Mouse (Mus musculus) ES-E14 (cell line): ENCODE measurements at regions not wholly inside any gene's neighbourhood (a gene's known extent, or its start where the extent isn't known, plus 50 kb on each side); places are given as distances from the start of the nearest gene placed in this dataset.

Experiments used
- DNase-seq: peaks from one replicate; pipeline ENCODE4 v3.0.0-alpha.2; 2013; ENCODE audit warnings: low read depth, low spot score
- H3K27ac ChIP-seq: 2 replicates; pipeline ENCODE4 v1.5.1; 2012; ENCODE audit warnings: low read depth, mild to moderate bottlenecking, low read length, moderate library complexity, mixed read lengths; ENCODE audit not compliant: poor library complexity, insufficient read depth, severe bottlenecking
- H3K36me3 ChIP-seq: 2 replicates; pipeline ENCODE4 v1.6.1; 2012; ENCODE audit warnings: mild to moderate bottlenecking, low read length, moderate library complexity, mixed read lengths; ENCODE audit not compliant: control insufficient read depth, poor library complexity, insufficient read depth, severe bottlenecking
- H3K4me1 ChIP-seq, 2 experiments: fragments of 150-350 bp in 1 of 2; sonication (generic) in 1 of 2; 2 replicates each; pipeline ENCODE4 v1.6.1; 2012; ENCODE audit warnings: low read length in 2 of 2, mild to moderate bottlenecking in 1 of 2, mixed read lengths in 1 of 2; ENCODE audit not compliant: control insufficient read depth in 2 of 2, insufficient read depth in 2 of 2, poor library complexity in 1 of 2
- H3K4me3 ChIP-seq, 2 experiments: fragments of 150-350 bp in 1 of 2; sonication (generic) in 1 of 2; 2 replicates each; pipeline ENCODE4 v1.5.1; 2012; ENCODE audit warnings: low read length in 2 of 2, low read depth in 1 of 2, mild to moderate bottlenecking in 1 of 2, mixed read lengths in 1 of 2; ENCODE audit not compliant: insufficient read depth in 1 of 2, poor library complexity in 1 of 2, severe bottlenecking in 1 of 2
- H3K9ac ChIP-seq: 2 replicates; pipeline ENCODE4 v1.6.1; 2012; ENCODE audit warnings: low read depth, mild to moderate bottlenecking, low read length, mixed read lengths; ENCODE audit not compliant: poor library complexity, insufficient read depth, severe bottlenecking
- H3K9me3 ChIP-seq: fragments of 150-350 bp; sonication (generic); 2 replicates; pipeline ENCODE4 v1.6.1; 2012; ENCODE audit warnings: low read depth, mild to moderate bottlenecking, low read length; ENCODE audit not compliant: control insufficient read depth, insufficient read depth
- CHD2 ChIP-seq: IDR thresholded peaks from 2 replicates; pipeline ENCODE4 v1.6.1; 2014; ENCODE audit warnings: mild to moderate bottlenecking, low read depth, low read length, inconsistent platforms
- HCFC1 ChIP-seq: IDR thresholded peaks from 2 replicates; pipeline ENCODE4 v1.6.1; 2012; ENCODE audit warnings: low read length, inconsistent platforms, borderline replicate concordance; ENCODE audit not compliant: insufficient read depth
- MAFK ChIP-seq: IDR thresholded peaks from 2 replicates; pipeline ENCODE4 v1.6.1; 2014; ENCODE audit warnings: mild to moderate bottlenecking, low read depth, low read length, inconsistent platforms; ENCODE audit not compliant: insufficient read depth
- ZC3H11A ChIP-seq: IDR thresholded peaks from 2 replicates; pipeline ENCODE4 v1.6.1; 2012; ENCODE audit warnings: low read depth, mild to moderate bottlenecking, inconsistent platforms, low read length, borderline replicate concordance
- ZNF384 ChIP-seq: IDR thresholded peaks from 2 replicates; pipeline ENCODE4 v1.6.1; 2012; ENCODE audit warnings: low read depth, low read length, inconsistent platforms
- in situ Hi-C, 2 experiments: fragments of 600-800 bp; cut with MboI; formaldehyde crosslinking; loops; one replicate each; pipeline ENCODE4 v1.15.1; 2025; ENCODE audit warnings: low sequenced_read_pairs in 2 of 2, inconsistent platforms in 1 of 2; ENCODE audit not compliant: unreplicated experiment in 2 of 2

GRCm38 (mm10) chr8:35907998-35908397, 142.4 kb downstream of the Gm19410 start:
- in situ Hi-C loops = no loop called here
- H3K9me3 ChIP-seq = no peaks in the 10 kb centered on the region
- H3K36me3 ChIP-seq = no peaks in the 10 kb centered on the region
- no peak for TF ChIP-seq ZNF384
- TF ChIP-seq ZC3H11A = no peak
- TF ChIP-seq HCFC1 = no peak
- TF ChIP-seq MAFK = no peak
- no peak for TF ChIP-seq CHD2
- no peak overlapping the region for H3K4me3 ChIP-seq
- no peaks in the 10 kb centered on the region for H3K4me1 ChIP-seq
- DNase-seq = no peak
- H3K9ac ChIP-seq = no peak overlapping the region
- H3K27ac ChIP-seq = no peak overlapping the region

- Histone ChIP-seq H3K36me3 (no peaks in the 10 kb centered on the region), H3K27ac (no peak overlapping the region), H3K4me1 (no peaks in the 10 kb centered on the region), H3K4me3 (no peak overlapping the region), H3K9me3 (no peaks in the 10 kb centered on the region), H3K9ac (no peak overlapping the region)
- in situ Hi-C loops = no loop called here
- DNase-seq = no peak
- no peak for TF ChIP-seq MAFK
- no peak for TF ChIP-seq ZC3H11A
- TF ChIP-seq ZNF384 = no peak
- no peak for TF ChIP-seq HCFC1
- TF ChIP-seq CHD2 = no peak
These were observed 146.7 kb downstream of the Gm19410 start for GRCm38 (mm10) chr8:35912264-35912663.

GRCm38 (mm10) chr8:35915878-35916518, 150.4 kb downstream of the Gm19410 start:
- H3K36me3 ChIP-seq = no peaks in the 10 kb centered on the region
- DNase-seq = no peak
- no peak overlapping the region for H3K4me3 ChIP-seq

GRCm38 (mm10) chr8:35917573-35917972, 152.0 kb downstream of the Gm19410 start:
- in situ Hi-C loops = no loop called here
- no peaks in the 10 kb centered on the region for H3K9me3 ChIP-seq
- H3K4me3 ChIP-seq = no peak overlapping the region
- H3K36me3 ChIP-seq = no peaks in the 10 kb centered on the region
- no peak overlapping the region for H3K27ac ChIP-seq
- TF ChIP-seq ZC3H11A (no peak), MAFK (no peak), ZNF384 (no peak), HCFC1 (no peak), CHD2 (no peak)
- DNase-seq = no peak
- no peaks in the 10 kb centered on the region for H3K4me1 ChIP-seq
- H3K9ac ChIP-seq = no peak overlapping the region

More at GRCm38 (mm10) chr8:35915878-35916518, 150.4 kb downstream of the Gm19410 start:
- Histone ChIP-seq H3K9me3 (no peaks in the 10 kb centered on the region), H3K4me1 (no peaks in the 10 kb centered on the region), H3K27ac (no peak overlapping the region), H3K9ac (no peak overlapping the region)
- TF ChIP-seq CHD2 = no peak
- no peak for TF ChIP-seq ZC3H11A
- no peak for TF ChIP-seq MAFK
- no peak for TF ChIP-seq ZNF384
- TF ChIP-seq HCFC1 = no peak
- in situ Hi-C loops = no loop called here

- TF ChIP-seq ZNF384 = no peak
- no peak for TF ChIP-seq HCFC1
- no peak for TF ChIP-seq MAFK
- no peak for TF ChIP-seq ZC3H11A
- TF ChIP-seq CHD2 = no peak
- DNase-seq = no peak
These were observed 153.9 kb downstream of the Gm19410 start for GRCm38 (mm10) chr8:35919451-35919850.

More at GRCm38 (mm10) chr8:35919451-35919850, 153.9 kb downstream of the Gm19410 start:
- no peaks in the 10 kb centered on the region for H3K4me1 ChIP-seq
- H3K4me3 ChIP-seq = no peak overlapping the region
- no peaks in the 10 kb centered on the region for H3K9me3 ChIP-seq
- in situ Hi-C loops = no loop called here
- no peak overlapping the region for H3K9ac ChIP-seq
- no peaks in the 10 kb centered on the region for H3K36me3 ChIP-seq
- no peak overlapping the region for H3K27ac ChIP-seq
